Mouse (Mus musculus): ENCODE results near the gene Msln. TPM values are rescaled to one million over a fixed set of nuclear protein-coding genes. Genes with fewer than 3 reads are reported as not detected.

The Msln gene
- not detected in 2 replicates for polyA plus RNA-seq (2012; ENCODE audit: insufficient read depth, insufficient read length, missing spikeins)

DNA sequence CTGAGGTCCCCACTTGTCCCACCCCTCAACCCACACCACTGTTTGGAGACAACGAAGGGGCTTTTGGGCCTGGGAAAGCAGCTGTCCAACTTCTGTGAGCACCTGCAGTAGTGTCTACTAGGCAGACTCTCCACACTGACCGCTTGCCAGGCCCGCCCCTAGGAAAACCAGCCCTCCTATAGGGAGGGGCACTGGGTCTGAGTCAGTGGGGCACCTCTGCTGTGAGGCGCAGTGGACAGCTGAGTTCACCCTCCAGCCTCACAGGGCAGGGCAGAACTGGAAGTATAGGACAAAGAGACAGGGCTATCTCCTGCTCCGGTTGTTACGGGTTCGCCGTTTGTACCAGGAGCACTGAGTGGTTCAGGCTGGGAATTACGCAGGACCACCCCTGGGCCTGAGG lies at the start of gene Msln:
Msln (minus strand) TSS at position 138 of the 400 bp plus-strand sequence.
- no peaks in the 10 kb centered on the region for H3K4me1 ChIP-seq (ENCODE audit: control insufficient read depth, insufficient read depth, insufficient read length, low read length)

DNA sequence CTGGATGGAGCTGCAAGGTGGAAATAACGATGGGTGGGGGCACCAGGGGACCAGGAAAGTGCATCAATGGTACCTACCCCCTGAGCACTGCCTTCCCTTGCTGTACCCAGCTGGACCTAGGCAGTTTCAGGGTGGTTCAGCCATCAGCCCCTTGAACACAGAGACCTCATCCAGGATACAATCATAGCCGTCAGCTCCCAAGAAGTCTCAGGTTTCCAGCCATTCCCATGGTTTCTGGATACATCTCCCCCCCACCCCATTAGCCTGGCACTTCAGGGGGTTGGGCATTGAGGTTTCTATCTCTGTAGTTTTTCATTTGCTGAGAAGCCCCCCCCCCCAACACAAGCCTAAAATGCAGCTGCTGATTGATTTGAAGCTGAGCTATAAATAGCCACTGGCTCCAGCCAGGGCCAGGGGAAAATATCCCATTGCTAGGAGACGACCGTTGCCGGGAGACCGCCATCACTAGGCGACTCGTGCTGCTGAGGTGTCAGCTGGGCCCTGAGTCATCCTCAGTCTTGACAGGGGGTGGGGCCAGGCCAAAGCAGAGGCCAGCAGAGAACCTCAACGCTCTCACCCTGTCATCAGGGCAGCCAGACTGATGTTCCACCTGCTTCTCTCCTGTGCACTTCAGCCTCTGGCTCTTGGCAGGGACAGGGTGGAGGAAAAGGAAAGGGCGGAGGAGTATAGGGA lies 48.8 kb upstream of the Msln start:
- H3K4me3 ChIP-seq (ENCODE audit: insufficient read depth, low read depth, low read length): no peak overlapping the region
- no peaks in the 10 kb centered on the region for H3K4me1 ChIP-seq (ENCODE audit: control insufficient read depth, insufficient read depth, insufficient read length, low read length)
- H3K27ac ChIP-seq (replicated peaks; ENCODE audit: low read depth, low read length): no peak overlapping the region

More for the DNA sequence above, at the start of gene Msln:
- Histone ChIP-seq H3K4me3 (ENCODE audit: insufficient read depth, low read depth, low read length) (no peak within 1 kb of the TSS), H3K27ac (replicated peaks; ENCODE audit: low read depth, low read length) (no peak within 1 kb of the TSS)

DNA sequence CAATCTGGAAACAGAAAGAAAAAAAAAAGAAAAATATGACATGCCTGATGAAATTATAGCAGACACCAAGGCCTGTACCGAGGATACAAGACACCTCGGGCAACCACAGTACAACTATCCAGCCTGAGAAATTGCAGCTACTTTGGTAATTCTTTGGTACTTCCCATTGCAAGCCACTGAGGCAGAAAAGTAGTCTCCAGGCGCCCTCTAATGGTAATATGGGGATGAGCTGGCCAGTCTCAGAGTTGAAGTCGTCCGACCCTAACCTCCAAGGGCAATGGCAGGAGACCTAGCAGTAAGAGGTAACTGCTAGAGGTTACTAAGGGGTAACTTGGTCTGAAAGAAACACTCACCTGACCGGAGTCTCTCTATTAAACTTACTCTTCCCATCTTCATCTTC lies 46.9 kb upstream of the Msln start:
- no peaks in the 10 kb centered on the region; the same call in 1 of the 2 replicates for H3K4me1 ChIP-seq (ENCODE audit: control insufficient read depth, insufficient read depth, insufficient read length, low read length)

DNA sequence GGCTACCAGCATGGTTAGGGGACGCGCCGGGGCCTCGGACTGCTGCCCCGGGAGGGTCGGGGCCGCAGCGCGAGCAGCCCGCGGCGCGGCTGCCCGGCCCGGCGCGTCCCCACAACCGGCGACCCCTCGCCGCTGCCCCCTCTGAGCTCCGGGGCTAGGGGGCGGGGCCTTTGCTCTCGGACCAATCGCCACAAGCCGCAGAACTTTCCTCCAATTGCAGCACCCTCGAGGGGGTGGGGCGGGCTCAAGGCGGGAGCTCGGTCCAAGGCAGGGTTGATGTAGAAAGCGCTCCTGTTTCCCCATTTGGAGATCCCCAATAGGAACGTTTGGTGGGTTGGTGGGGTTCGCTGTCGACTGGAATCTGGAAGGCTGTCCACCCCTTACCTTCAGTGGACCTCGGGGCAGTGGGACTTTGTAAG lies 42.8 kb upstream of the Msln start, which contains the start of gene Metrn:
Metrn (minus strand) TSS at position 186 of the 419 bp plus-strand sequence.
- H3K27ac ChIP-seq (replicated peaks; ENCODE audit: low read depth, low read length): no peak within 1 kb of the TSS
- H3K4me1 ChIP-seq (ENCODE audit: control insufficient read depth, insufficient read depth, insufficient read length, low read length): peaks cover 7% of the 10 kb centered on the region
- H3K4me3 ChIP-seq (ENCODE audit: insufficient read depth, low read depth, low read length): peak within 1 kb of the TSS; percentile 75

More for the DNA sequence above, 46.9 kb upstream of the Msln start:
- Histone ChIP-seq H3K4me3 (ENCODE audit: insufficient read depth, low read depth, low read length) (no peak overlapping the region), H3K27ac (replicated peaks; ENCODE audit: low read depth, low read length) (no peak overlapping the region)

DNA sequence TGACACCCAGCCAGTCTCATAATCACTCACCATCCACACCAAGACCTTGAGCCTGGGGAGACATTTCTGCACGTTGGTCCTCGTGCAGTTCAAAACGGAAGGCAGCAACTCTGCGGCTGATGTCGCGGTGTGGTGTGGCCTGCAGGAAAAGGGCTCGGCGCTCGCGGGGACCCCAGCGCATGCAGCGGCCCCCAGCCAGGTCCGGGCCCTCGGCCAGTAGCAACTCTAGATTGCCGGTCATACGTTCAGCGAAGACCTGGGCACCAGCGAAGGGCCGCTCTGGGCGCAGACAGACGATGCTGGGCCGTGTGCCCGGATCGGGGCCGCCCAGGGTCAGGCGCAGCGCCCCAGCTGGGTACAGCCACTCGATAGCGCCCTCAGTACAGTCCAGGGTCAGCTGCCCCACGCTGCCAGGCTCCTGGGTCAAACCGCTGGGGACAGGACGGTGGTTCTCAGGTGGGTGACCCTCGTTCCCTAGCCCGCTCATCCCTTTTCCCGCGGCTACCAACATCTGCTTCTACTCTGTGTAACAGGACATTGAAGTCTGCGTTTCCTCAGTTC lies 42.1 kb upstream of the Msln start:
- peaks cover 10% of the 10 kb centered on the region for H3K4me1 ChIP-seq (ENCODE audit: control insufficient read depth, insufficient read depth, insufficient read length, low read length)
- H3K4me3 ChIP-seq (ENCODE audit: insufficient read depth, low read depth, low read length): peak overlapping the region; percentile 75
- no peak overlapping the region for H3K27ac ChIP-seq (replicated peaks; ENCODE audit: low read depth, low read length)

DNA sequence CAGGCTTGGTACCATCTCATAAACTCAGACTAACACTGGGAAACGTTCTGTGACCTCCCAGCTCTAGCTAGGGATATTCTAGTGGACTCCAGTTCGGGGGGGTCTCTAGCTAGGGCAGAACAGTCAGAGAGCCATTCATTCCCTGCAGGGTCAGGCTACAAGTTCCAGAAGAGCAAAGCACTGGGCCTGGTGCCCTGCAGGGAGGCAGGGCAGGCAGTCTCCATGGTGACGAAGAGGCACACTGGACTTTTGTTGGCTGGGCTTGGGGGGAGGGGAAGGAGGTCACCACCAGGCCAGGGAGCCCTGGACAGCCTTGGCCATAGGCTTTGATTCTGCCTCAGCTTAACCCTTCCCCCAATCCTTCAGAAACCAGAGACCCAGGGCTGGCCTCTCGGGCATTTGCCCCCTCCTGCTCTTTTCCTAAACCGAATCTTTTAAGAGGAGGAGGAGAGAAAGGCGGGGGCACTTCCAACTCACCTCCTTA lies 41.5 kb upstream of the Msln start, which contains the start of gene AC134908.4:
AC134908.4 (minus strand) TSS at position 51 of the 484 bp plus-strand sequence.
- H3K4me1 ChIP-seq (ENCODE audit: control insufficient read depth, insufficient read depth, insufficient read length, low read length): peaks cover 11% of the 10 kb centered on the region
- H3K27ac ChIP-seq (replicated peaks; ENCODE audit: low read depth, low read length): no peak within 1 kb of the TSS

DNA sequence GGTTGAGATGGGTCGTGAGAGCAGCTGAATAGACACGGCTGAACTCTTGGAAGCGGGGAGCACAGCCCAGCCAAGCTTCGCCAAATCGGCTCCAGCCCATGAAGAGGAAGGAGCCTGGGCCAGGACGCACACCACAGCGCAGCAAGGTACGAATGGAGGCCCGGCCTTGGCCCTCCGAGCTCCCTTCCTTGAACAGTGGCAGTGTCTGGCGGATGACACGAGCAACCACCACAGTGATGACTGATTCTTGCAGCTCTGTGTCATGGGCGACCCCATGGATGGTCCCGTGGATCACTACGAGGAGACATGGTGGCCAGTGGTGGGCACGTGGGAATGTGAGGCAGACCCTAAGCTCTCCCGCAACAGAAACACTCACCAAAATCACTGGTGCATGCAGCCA lies 40.8 kb upstream of the Msln start:
- Histone ChIP-seq H3K27ac (replicated peaks; ENCODE audit: low read depth, low read length) (no peak overlapping the region), H3K4me1 (ENCODE audit: control insufficient read depth, insufficient read depth, insufficient read length, low read length) (peaks cover 11% of the 10 kb centered on the region), H3K4me3 (ENCODE audit: insufficient read depth, low read depth, low read length) (no peak overlapping the region)

More for the DNA sequence above, 41.5 kb upstream of the Msln start, which contains the start of gene AC134908.4:
- peak within 1 kb of the TSS; percentile 75 for H3K4me3 ChIP-seq (ENCODE audit: insufficient read depth, low read depth, low read length)

DNA sequence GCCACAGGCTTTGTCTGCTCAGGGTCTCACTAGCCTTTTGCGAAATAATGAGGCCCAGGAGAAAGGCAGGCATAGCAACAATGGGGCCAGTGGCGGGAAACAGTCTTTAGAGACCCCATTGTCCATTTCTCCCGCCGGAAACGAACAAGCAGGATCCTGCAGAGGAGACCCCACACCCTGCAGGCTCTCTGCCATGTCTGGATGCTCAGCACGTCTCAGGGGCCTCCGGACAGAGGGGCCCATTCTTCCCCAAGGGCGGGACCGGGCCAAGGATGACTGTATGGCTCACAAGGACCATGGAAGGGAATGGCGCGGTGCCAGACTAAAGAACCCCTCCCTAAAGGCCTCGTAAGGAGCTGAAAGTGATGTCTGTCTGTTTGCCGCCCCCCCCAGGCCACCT lies 40.0 kb upstream of the Msln start:
- Histone ChIP-seq H3K4me1 (ENCODE audit: control insufficient read depth, insufficient read depth, insufficient read length, low read length) (peaks cover 11% of the 10 kb centered on the region), H3K27ac (replicated peaks; ENCODE audit: low read depth, low read length) (no peak overlapping the region)

DNA sequence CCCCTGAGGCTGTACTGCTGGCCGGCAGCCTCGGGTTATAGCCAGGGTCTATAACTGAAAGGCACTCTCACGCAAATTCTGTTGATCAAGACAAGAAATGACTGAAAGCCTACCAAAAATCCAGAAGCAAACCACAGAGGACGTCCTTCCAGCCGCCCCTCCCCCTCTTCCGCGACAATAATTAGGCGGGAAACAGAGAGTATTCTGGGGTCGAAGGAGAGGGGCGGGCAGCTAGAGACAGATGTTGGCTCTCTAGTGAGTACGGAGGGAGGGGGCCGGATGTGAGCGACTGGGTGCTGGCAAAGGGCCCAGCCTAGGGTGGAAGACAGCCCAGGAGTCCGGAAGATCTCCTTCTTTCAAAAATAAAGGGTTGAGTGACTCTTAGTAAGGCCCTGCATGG lies 38.4 kb upstream of the Msln start, which contains the start of gene Fam173a:
Fam173a (minus strand) TSS at position 287 of the 400 bp plus-strand sequence.
- peak within 1 kb of the TSS; percentile 67 for H3K27ac ChIP-seq (replicated peaks; ENCODE audit: low read depth, low read length)
- peak within 1 kb of the TSS; percentile 70 for H3K4me3 ChIP-seq (ENCODE audit: insufficient read depth, low read depth, low read length)
- H3K4me1 ChIP-seq (ENCODE audit: control insufficient read depth, insufficient read depth, insufficient read length, low read length): peaks cover 11% of the 10 kb centered on the region

More for the DNA sequence above, 40.0 kb upstream of the Msln start:
- H3K4me3 ChIP-seq (ENCODE audit: insufficient read depth, low read depth, low read length): no peak overlapping the region

DNA sequence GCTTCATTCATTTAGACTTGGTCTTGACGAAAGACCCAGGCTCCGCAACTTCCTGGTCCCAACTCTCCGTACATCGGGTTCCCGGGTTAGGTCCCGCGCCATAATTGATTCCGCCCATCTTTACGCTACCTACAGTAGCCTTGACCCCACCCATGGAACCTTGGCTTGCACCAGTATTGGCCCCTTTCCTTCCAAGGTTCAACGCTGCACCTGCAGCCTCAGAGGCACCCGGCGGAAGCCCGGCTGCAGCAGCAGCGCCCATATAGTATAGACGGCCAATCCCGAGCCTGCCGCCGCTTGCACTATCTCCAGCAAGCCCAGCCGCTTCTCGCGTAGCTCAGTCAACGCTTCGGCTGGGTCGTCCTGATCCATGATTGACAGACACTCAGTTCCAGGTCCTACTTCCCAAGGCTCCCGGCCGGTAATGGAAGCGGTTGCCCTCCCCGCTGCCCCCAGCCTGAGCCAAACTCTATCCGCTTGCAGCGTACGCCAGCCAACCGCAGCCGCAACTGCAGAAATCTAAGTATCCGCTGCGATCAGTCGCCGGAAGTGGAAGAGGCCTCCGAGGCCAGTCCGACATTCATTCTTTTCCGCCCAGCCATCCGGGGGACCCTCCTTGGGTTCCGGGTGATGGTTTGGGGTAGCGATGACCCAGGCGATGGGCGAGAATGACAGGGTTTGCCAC lies 37.8 kb upstream of the Msln start:
- H3K4me3 ChIP-seq (ENCODE audit: insufficient read depth, low read depth, low read length): peak overlapping the region; percentile 70
- peak overlapping the region; percentile 67 for H3K27ac ChIP-seq (replicated peaks; ENCODE audit: low read depth, low read length)
- peaks cover 11% of the 10 kb centered on the region for H3K4me1 ChIP-seq (ENCODE audit: control insufficient read depth, insufficient read depth, insufficient read length, low read length)

DNA sequence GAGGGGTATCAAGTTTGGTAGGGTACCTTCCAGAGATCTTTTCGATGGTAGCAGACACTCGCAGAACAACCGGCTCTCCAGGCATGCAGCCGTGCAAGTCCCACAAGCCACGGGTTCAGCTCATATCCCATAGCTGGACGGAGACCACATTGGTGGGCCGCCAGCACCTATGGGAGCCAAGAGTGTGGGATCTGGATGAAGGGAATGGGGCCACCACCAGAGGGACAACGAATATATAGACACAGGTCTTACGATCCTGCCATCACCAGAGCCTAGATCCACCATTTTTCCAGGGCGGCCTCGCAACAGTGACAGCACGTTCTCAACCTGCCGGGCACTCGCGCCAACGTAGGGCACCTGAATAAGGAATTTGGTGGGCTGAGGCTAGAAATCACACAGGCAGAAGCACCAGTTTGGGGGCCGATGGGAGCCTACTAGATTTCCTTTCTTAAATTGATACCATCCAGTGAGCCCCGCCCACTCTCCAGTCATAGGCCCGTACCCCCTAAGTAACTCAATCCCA lies 37.2 kb upstream of the Msln start:
- peak overlapping the region; percentile 70 for H3K4me3 ChIP-seq (ENCODE audit: insufficient read depth, low read depth, low read length)
- H3K4me1 ChIP-seq (ENCODE audit: control insufficient read depth, insufficient read depth, insufficient read length, low read length): peaks cover 11% of the 10 kb centered on the region
- H3K27ac ChIP-seq (replicated peaks; ENCODE audit: low read depth, low read length): no peak overlapping the region

DNA sequence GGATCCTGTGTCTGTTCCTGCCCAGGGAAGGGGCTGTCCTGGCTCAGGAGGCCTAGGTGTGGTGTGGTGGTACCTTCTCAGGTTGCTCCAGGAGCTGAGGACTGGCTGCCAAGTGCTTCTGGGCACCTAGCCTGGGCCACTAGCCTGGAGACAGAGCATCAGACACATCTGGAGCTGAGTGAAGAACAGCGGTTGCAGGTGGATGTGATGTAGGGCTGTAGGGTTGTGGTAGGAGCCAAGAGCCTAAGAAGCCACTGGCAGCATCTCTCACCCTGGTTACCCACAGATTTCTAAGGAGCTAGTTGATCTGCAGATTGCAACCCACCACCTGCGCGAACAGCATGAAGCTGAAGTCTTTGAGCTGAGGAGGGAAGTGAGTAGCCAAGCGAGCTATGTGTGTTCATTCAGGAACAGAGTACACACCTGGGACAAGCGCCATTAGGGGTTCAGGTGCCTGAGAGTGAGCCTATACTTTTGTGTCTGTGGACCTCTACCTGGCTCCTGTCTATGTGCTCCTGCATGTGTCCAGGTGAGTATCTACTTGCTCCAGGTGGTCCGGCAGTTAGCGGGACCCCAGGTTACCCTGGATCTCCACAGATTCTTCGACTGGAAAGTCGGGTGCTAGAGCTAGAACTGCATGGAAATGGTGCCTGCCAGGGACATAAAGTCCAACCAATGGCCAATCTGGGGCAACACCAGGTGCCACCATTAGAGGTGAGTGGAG lies 32.8 kb upstream of the Msln start:
- Histone ChIP-seq H3K27ac (replicated peaks; ENCODE audit: low read depth, low read length) (no peak overlapping the region), H3K4me3 (ENCODE audit: insufficient read depth, low read depth, low read length) (no peak overlapping the region), H3K4me1 (ENCODE audit: control insufficient read depth, insufficient read depth, insufficient read length, low read length) (0 out of 2 replicates have a peak, but pooled peaks cover 5% of the 10 kb centered on the region)

DNA sequence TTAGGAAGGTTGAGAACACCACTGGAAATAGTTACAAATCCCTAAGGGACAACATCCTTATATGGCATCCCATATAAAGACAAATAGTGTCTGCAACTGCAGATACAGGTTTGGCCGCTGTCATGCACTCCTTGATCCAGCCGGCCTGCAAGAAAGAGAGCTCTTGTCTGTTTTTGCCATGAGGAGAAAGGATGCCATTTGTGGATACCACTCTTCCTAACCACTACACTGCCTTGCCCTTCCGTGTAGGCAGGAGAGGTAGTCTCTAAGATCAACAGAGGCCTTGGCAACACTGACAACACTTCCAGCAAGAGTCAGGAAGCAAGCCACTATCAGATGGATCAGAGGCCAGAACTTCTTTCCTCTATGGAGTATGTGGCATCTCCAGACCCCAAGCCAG lies 32.1 kb upstream of the Msln start, which contains the start of gene Ccdc78:
Ccdc78 (plus strand) TSS at position 301 of the 400 bp plus-strand sequence.
- Histone ChIP-seq H3K4me1 (ENCODE audit: control insufficient read depth, insufficient read depth, insufficient read length, low read length) (0 out of 2 replicates have a peak, but pooled peaks cover 2% of the 10 kb centered on the region), H3K4me3 (ENCODE audit: insufficient read depth, low read depth, low read length) (peak within 1 kb of the TSS; percentile 93), H3K27ac (replicated peaks; ENCODE audit: low read depth, low read length) (no peak within 1 kb of the TSS)

DNA sequence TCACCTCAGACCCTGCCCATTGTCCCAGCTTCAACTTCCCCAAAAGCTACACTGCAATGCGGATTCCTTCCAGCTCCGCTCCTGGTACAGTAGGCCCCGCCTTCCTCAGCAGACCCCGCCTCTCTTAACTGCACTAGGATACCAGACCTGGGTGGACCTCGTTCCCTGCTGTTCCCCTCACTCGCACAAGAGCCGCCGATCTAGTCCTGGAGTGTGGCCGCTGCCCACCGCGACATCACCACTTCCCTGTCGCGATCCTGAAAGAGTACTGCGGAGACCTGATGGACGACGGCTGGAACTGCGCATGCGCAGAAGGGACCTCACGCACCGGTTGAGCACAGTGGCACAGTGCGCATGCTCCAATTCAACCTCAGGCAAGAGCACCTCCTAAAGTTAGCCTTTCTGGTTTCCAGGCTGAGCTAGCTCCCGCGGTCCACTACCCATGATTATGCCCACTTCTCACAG lies 31.1 kb upstream of the Msln start, which contains the start of gene Haghl:
Haghl (minus strand) TSS at position 393 of the 465 bp plus-strand sequence.
- Histone ChIP-seq H3K4me1 (ENCODE audit: control insufficient read depth, insufficient read depth, insufficient read length, low read length) (no peaks in the 10 kb centered on the region), H3K4me3 (ENCODE audit: insufficient read depth, low read depth, low read length) (peak within 1 kb of the TSS; percentile 93), H3K27ac (replicated peaks; ENCODE audit: low read depth, low read length) (no peak within 1 kb of the TSS)

Data from brown adipose tissue, adult 24 weeks (tissue).